Mouse (Mus musculus) gastrocnemius, adult 18-20 months (tissue): ENCODE measurements around the gene Vmn2r49. TPM values are rescaled to one million over a fixed set of nuclear protein-coding genes. Genes with fewer than 3 reads are reported as not detected.
"Not testable (repeated sequence)": the region's sequence is repeated elsewhere in the genome, so short reads cannot be mapped to it uniquely, and the experiment has no call there.

Experiments used
- DNase-seq: peaks from one replicate; pipeline ENCODE4 v3.0.0; 2021; ENCODE audit warnings: low spot score
- long read RNA-seq, 2 experiments: library from polyadenylated mRNA; stranded (forward); transcript quantifications; one replicate each; pipeline ENCODE4 v2.0.0; 2021
- total RNA-seq, 2 experiments: library from RNA; stranded (reverse); gene quantifications; 2 replicates each; pipeline ENCODE4 v1.2.3; 2021

Gene Vmn2r49
- total RNA-seq, result not detected
- long read RNA-seq, experiment 1, result 0 reads
- long read RNA-seq, experiment 2, result 0 reads

DNA sequence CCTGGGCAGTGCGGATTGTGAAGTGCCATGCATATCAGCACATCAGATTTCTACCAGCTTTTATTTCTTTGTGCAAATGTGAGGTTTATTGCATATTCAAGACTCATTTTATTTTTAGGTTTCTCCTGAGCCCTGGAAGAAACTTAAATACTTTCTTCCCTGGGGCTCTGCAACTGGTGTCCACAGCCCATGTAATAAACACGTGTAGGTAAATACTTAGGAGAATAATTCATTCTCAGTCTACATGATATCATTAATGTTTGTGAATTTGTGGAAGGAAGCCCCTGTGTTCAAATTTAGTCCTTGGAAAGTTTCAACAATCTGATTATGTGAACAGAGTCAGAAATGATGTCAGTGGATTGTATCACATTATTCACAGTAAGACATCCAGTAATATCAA lies at the start of gene Vmn2r49:
TSS of gene Vmn2r49 (minus strand) at position 101 of the 400 bp plus-strand sequence.
- not testable (repeated sequence) for DNase-seq

DNA sequence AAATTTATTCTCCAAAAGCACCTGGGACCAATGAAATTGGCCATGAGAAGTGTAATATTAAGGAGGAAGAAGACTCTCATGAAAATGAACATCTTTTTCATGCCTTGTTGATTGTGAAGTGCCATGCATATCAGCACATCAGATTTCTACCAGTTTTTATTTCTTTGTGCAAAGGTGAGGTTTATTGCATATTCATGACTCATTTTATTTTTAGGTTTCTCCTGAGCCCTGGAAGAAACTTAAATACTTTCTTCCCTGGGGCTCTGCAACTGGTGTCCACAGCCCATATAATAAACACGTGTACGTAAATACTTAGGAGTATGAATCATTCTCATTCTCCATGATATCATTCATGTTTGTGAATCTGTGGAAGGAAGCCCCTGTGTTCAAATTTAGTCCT lies 38.6 kb downstream of the Vmn2r49 start, which contains the start of gene Vmn2r48:
TSS of gene Vmn2r48 (minus strand) at position 101 of the 400 bp plus-strand sequence.
- not testable (repeated sequence) for DNase-seq

Other genes with a start within 250 kb of the Vmn2r49 start
- not detected for gene Vmn2r46, start 221.7 kb downstream of the Vmn2r49 start, total RNA-seq
- not detected for gene Vmn2r47, start 150.9 kb downstream of the Vmn2r49 start, total RNA-seq
- not detected for gene Vmn2r48, start 38.7 kb downstream of the Vmn2r49 start, total RNA-seq
- not detected for gene Vmn2r50, start 61.0 kb upstream of the Vmn2r49 start, total RNA-seq
- not detected for gene Vmn2r51, start 113.5 kb upstream of the Vmn2r49 start, total RNA-seq
- gene Vmn2r52, start 184.3 kb upstream of the Vmn2r49 start, total RNA-seq, result not detected